Comparison of ENCODE assay signal across 17 mouse cellular contexts in the genomic region with DNA sequence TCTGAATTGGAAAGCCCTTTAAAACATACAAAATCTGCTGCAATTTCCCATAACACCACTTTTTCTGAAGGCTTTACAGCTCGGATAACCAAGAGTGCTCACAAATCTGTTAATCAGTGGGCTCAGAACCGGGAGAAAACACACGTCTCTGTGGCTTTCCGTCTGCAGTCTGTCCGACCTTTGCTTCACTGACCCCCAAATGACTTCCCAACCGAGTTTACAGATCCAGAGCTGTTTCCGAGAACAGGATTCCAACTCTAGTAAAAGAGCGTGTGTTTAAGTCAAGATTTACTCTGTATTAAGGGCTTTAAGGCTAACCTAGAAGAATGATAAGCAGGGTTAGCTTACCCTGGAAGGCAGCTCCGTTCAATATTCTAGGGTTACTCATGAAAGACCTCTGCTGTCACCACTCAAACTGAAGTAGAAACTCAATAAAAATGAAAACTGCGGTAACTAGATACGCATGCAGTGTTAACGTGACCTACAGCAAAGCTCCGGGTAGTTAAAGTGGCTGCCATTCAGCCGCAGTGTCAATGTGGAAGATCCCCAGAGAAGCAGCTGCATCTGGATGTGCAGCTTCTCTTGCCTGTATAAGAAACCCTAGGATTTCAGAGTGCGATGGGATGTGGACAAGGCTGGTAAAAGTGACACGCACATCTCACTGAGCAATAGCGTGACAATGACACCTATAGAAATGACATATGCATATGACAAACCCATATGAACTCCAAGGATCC.
DNase-seq lines count a peak whose midpoint lies in the region; ATAC-seq and TF ChIP-seq lines count a peak whose summit lies in the region.
"Had no signal": no experiment of that assay in that cellular context is flagged by ENCODE, and none has a peak within 500 bp of the region (broad histone marks: within the 10 kb centered on the region; RNA-seq: fewer than 3 reads in every experiment).

No protein-coding gene starts in this region.

- WGBS in intestine, embryonic 14.5 days: 23% methylated on average over 17 of the region's 17 CpGs
- WGBS in intestine, postnatal 0 days: 26% methylated on average over 17 of the region's 17 CpGs
- WGBS in lung, postnatal 0 days: 30% methylated on average over 17 of the region's 17 CpGs
- 64% methylated on average over 17 of the region's 17 CpGs for WGBS in liver, embryonic 15.5 days (ENCODE audit: insufficient replicate concordance)

- no peak overlapping the region for H3K9ac ChIP-seq in intestine, embryonic 14.5 days (ENCODE audit: low read length)
- H3K9ac ChIP-seq in intestine, postnatal 0 days (ENCODE audit: low read depth, low read length): no peak overlapping the region
- H3K9ac ChIP-seq in lung, postnatal 0 days (replicated peaks; ENCODE audit: low read depth): no peak overlapping the region
- no peak overlapping the region for H3K9ac ChIP-seq in liver, embryonic 15.5 days
- H3K9ac ChIP-seq: hindbrain, embryonic 14.5 days; midbrain, embryonic 15.5 days had no signal

- intact Hi-C loops in left cerebral cortex, adult 2 months (cut with DNase I): no loop called here

- peak overlapping the region; percentile 36 for H3K4me2 ChIP-seq in intestine, embryonic 14.5 days (ENCODE audit: low read length)
- H3K4me2 ChIP-seq in intestine, postnatal 0 days (replicated peaks; ENCODE audit: low read depth): no peak overlapping the region; the same call in 1 of the 2 replicates
- 0 out of 2 replicates have a peak overlapping the region, but pooled peaks have one; percentile 6 for H3K4me2 ChIP-seq in lung, postnatal 0 days (replicated peaks; ENCODE audit: low read depth, low read length)
- H3K4me2 ChIP-seq in liver, embryonic 15.5 days: peak overlapping the region; percentile 18; the same call in 1 of the 2 replicates
- H3K4me2 ChIP-seq: hindbrain, embryonic 14.5 days; midbrain, embryonic 15.5 days had no signal

- no peak for TF ChIP-seq EP300 in lung, postnatal 0 days (IDR thresholded peaks at IDR 0.05)

- peaks cover 6% of the 10 kb centered on the region; the same call in 1 of the 2 replicates for H3K27me3 ChIP-seq in intestine, embryonic 14.5 days (replicated peaks; ENCODE audit: control insufficient read depth, insufficient read depth, low read length)
- H3K27me3 ChIP-seq in intestine, postnatal 0 days (replicated peaks; ENCODE audit: control insufficient read depth, insufficient read depth, low read length): no peaks in the 10 kb centered on the region
- no peaks in the 10 kb centered on the region for H3K27me3 ChIP-seq in lung, postnatal 0 days (replicated peaks; ENCODE audit: insufficient read depth, low read length)
- H3K27me3 ChIP-seq in liver, embryonic 15.5 days: no peaks in the 10 kb centered on the region
- H3K27me3 ChIP-seq: midbrain, embryonic 15.5 days had no signal

- no peaks in the 10 kb centered on the region for H3K9me3 ChIP-seq in intestine, embryonic 14.5 days (ENCODE audit: control insufficient read depth, low read length)
- H3K9me3 ChIP-seq in intestine, postnatal 0 days (ENCODE audit: control insufficient read depth): no peaks in the 10 kb centered on the region
- H3K9me3 ChIP-seq in lung, postnatal 0 days (ENCODE audit: low read length): no peaks in the 10 kb centered on the region
- no peaks in the 10 kb centered on the region for H3K9me3 ChIP-seq in liver, embryonic 15.5 days (replicated peaks)
- H3K9me3 ChIP-seq: forebrain, embryonic 10.5 days; midbrain, embryonic 15.5 days had no signal

- no peaks in the 10 kb centered on the region for H3K36me3 ChIP-seq in intestine, embryonic 14.5 days (ENCODE audit: control insufficient read depth, insufficient read depth, low read length)
- H3K36me3 ChIP-seq in intestine, postnatal 0 days (ENCODE audit: control insufficient read depth, insufficient read depth): no peaks in the 10 kb centered on the region
- no peaks in the 10 kb centered on the region for H3K36me3 ChIP-seq in lung, postnatal 0 days (ENCODE audit: insufficient read depth, low read length)
- H3K36me3 ChIP-seq in liver, embryonic 15.5 days (replicated peaks): no peaks in the 10 kb centered on the region
- H3K36me3 ChIP-seq: forebrain, embryonic 10.5 days; midbrain, embryonic 15.5 days had no signal

- TF ChIP-seq CTCF in intestine, postnatal 0 days (IDR thresholded peaks at IDR 0.05; ENCODE audit: low read depth): no peak
- TF ChIP-seq CTCF in lung, postnatal 0 days (IDR thresholded peaks at IDR 0.05): no peak
- TF ChIP-seq CTCF in left cerebral cortex, adult 2 months (IDR thresholded peaks at IDR 0.05): no peak

- peak; percentile 57 for DNase-seq in intestine, embryonic 14.5 days (ENCODE audit: low spot score)
- no peak for DNase-seq in lung, postnatal 0 days (ENCODE audit: low spot score)
- DNase-seq in lung, postnatal 25 days (ENCODE audit: low spot score): no peak
- no peak for DNase-seq in urinary bladder, postnatal 14 days (ENCODE audit: low spot score)
- no peak for DNase-seq in left cerebral cortex, adult 2 months (ENCODE audit: extremely low spot score in 1 of 2, low spot score in 2 of 2)
- DNase-seq: cerebellum, adult 18-20 months; heart, adult 11 months; lung, postnatal 4 days; right cerebral cortex, postnatal 4 days; thymus, postnatal 25 days had no signal

- H3K27ac ChIP-seq in intestine, embryonic 14.5 days (ENCODE audit: low read depth): peak overlapping the region; percentile 62; the same call in 1 of the 2 replicates
- H3K27ac ChIP-seq in intestine, postnatal 0 days (ENCODE audit: low read depth, low read length): no peak overlapping the region; the same call in 1 of the 2 replicates
- H3K27ac ChIP-seq in lung, postnatal 0 days (ENCODE audit: low read length): no peak overlapping the region
- H3K27ac ChIP-seq in liver, embryonic 15.5 days (replicated peaks): no peak overlapping the region
- H3K27ac ChIP-seq in left cerebral cortex, adult 2 months: no peak overlapping the region
- H3K27ac ChIP-seq: forebrain, embryonic 10.5 days; hindbrain, embryonic 14.5 days; layer of hippocampus, adult 2 months; midbrain, embryonic 15.5 days had no signal

- ATAC-seq in intestine, embryonic 14.5 days (replicated peaks; ENCODE audit: low FRiP score, low TSS enrichment, low read depth): no peak
- ATAC-seq in intestine, postnatal 0 days: no peak
- ATAC-seq in lung, postnatal 0 days: no peak
- no peak for ATAC-seq in liver, embryonic 15.5 days (ENCODE audit: insufficient read depth)
- ATAC-seq in megakaryocyte-erythroid progenitor cell, adult 5-6 weeks (replicated peaks; ENCODE audit: low FRiP score, low TSS enrichment, poor library complexity, severe bottlenecking): no peak
- ATAC-seq: midbrain, embryonic 15.5 days had no signal

- no peak overlapping the region for H3K4me3 ChIP-seq in intestine, embryonic 14.5 days (ENCODE audit: low read depth, low read length)
- H3K4me3 ChIP-seq in intestine, postnatal 0 days (ENCODE audit: low read depth, low read length): no peak overlapping the region
- no peak overlapping the region for H3K4me3 ChIP-seq in lung, postnatal 0 days (ENCODE audit: low read depth, low read length)
- H3K4me3 ChIP-seq in liver, embryonic 15.5 days (replicated peaks): no peak overlapping the region
- H3K4me3 ChIP-seq in left cerebral cortex, adult 2 months: no peak overlapping the region
- H3K4me3 ChIP-seq: forebrain, embryonic 10.5 days; layer of hippocampus, adult 2 months; midbrain, embryonic 15.5 days had no signal

- peaks cover 13% of the 10 kb centered on the region for H3K4me1 ChIP-seq in intestine, embryonic 14.5 days (replicated peaks; ENCODE audit: control insufficient read depth, insufficient read depth, low read length)
- H3K4me1 ChIP-seq in intestine, postnatal 0 days (replicated peaks; ENCODE audit: control insufficient read depth, insufficient read depth, low read length): no peaks in the 10 kb centered on the region
- no peaks in the 10 kb centered on the region for H3K4me1 ChIP-seq in lung, postnatal 0 days (ENCODE audit: insufficient read depth, low read depth, low read length)
- H3K4me1 ChIP-seq in liver, embryonic 15.5 days (replicated peaks): no peaks in the 10 kb centered on the region
- H3K4me1 ChIP-seq: midbrain, embryonic 15.5 days had no signal
